Mouse (Mus musculus) CH12.LX (cell line): ENCODE results near the gene Zfp945. TPM values are rescaled to one million over a fixed set of nuclear protein-coding genes. Genes with fewer than 3 reads are reported as not detected.

Experiments
- DNase-seq: peaks from one replicate; pipeline ENCODE4 v3.0.0-alpha.2; 2013; ENCODE audit errors: extremely low read depth
- H3K27ac ChIP-seq: 2 replicates; pipeline ENCODE4 v1.5.1; 2012; ENCODE audit warnings: low read depth, mild to moderate bottlenecking, control low read depth, moderate library complexity; ENCODE audit not compliant: insufficient read depth
- H3K27me3 ChIP-seq: replicated peaks from 2 replicates; pipeline ENCODE3; 2012; ENCODE audit warnings: inconsistent platforms
- H3K36me3 ChIP-seq, 2 experiments: replicated peaks in 1 of 2; 2 replicates each; pipeline versions ENCODE3 to v1.6.1; 2012; ENCODE audit warnings: inconsistent platforms in 1 of 2, low read length in 1 of 2, mild to moderate bottlenecking in 1 of 2, mixed read lengths in 1 of 2, moderate library complexity in 1 of 2; ENCODE audit not compliant: control insufficient read depth in 1 of 2, insufficient read depth in 1 of 2
- H3K4me1 ChIP-seq, 2 experiments: 2 replicates each; pipeline ENCODE4 v1.6.1; 2012; ENCODE audit warnings: inconsistent platforms in 1 of 2, moderate library complexity in 1 of 2; ENCODE audit not compliant: insufficient read depth in 2 of 2, control insufficient read depth in 1 of 2
- H3K4me2 ChIP-seq: 2 replicates; pipeline ENCODE4 v1.6.1; 2012; ENCODE audit warnings: low read depth, mild to moderate bottlenecking, control low read depth; ENCODE audit not compliant: poor library complexity, insufficient read depth, severe bottlenecking
- H3K4me3 ChIP-seq, 3 experiments: fragments of 150-350 bp in 1 of 3; sonication (generic) in 1 of 3; replicated peaks in 1 of 3; 2 replicates each; pipeline versions ENCODE3 to v1.5.1; 2011 to 2012; ENCODE audit warnings: low read depth in 2 of 3, low read length in 2 of 3, mild to moderate bottlenecking in 2 of 3, moderate library complexity in 2 of 3, control low read depth in 1 of 3, improper control_type of control experiment in 1 of 3, inconsistent platforms in 1 of 3, mixed read lengths in 1 of 3; ENCODE audit not compliant: poor library complexity in 1 of 3
- H3K79me2 ChIP-seq: replicated peaks from 2 replicates; pipeline ENCODE4 v1.6.1; 2012; ENCODE audit warnings: mild to moderate bottlenecking, moderate library complexity; ENCODE audit not compliant: control insufficient read depth, poor library complexity, insufficient read depth, severe bottlenecking; ENCODE audit errors: extremely low read depth
- H3K9ac ChIP-seq: 2 replicates; pipeline ENCODE4 v1.6.1; 2012; ENCODE audit warnings: low read depth, mild to moderate bottlenecking, control low read depth, moderate library complexity; ENCODE audit not compliant: insufficient read depth
- H3K9me3 ChIP-seq: replicated peaks from 2 replicates; pipeline ENCODE3; 2012; ENCODE audit warnings: low read length, inconsistent platforms, mixed read lengths
- BHLHE40 ChIP-seq: IDR thresholded peaks from 2 replicates; pipeline ENCODE4 v1.6.1; 2011; ENCODE audit warnings: mild to moderate bottlenecking, low read depth, low read length, improper control_type of control experiment
- CHD1 ChIP-seq: IDR thresholded peaks from 2 replicates; pipeline ENCODE4 v1.6.1; 2012; ENCODE audit warnings: low read depth, low read length, improper control_type of control experiment, inconsistent platforms
- CHD2 ChIP-seq: IDR thresholded peaks from 2 replicates; pipeline ENCODE4 v1.6.1; 2011; ENCODE audit warnings: low read length, improper control_type of control experiment
- CTCF ChIP-seq, 2 experiments: IDR thresholded peaks in 1 of 2; conservative IDR thresholded peaks in 1 of 2; 2 replicates each; pipeline ENCODE4 v1.5.1; 2011 to 2012; ENCODE audit warnings: low read depth in 2 of 2, low read length in 2 of 2, improper control_type of control experiment in 1 of 2, inconsistent platforms in 1 of 2, mild to moderate bottlenecking in 1 of 2, moderate library complexity in 1 of 2
- E2F4 ChIP-seq: IDR thresholded peaks from 2 replicates; pipeline ENCODE4 v1.6.1; 2011; ENCODE audit warnings: low read depth, low read length, improper control_type of control experiment; ENCODE audit not compliant: insufficient replicate concordance
- ELF1 ChIP-seq: IDR thresholded peaks from 2 replicates; pipeline ENCODE4 v1.6.1; 2014; ENCODE audit warnings: low read depth, mild to moderate bottlenecking, inconsistent platforms, low read length, improper control_type of control experiment
- EP300 ChIP-seq: IDR thresholded peaks from 2 replicates; pipeline ENCODE4 v1.6.1; 2011; ENCODE audit warnings: low read length, improper control_type of control experiment
- GABPA ChIP-seq: IDR thresholded peaks from 2 replicates; pipeline ENCODE4 v1.6.1; 2012; ENCODE audit warnings: low read depth, low read length, improper control_type of control experiment, inconsistent platforms; ENCODE audit not compliant: insufficient replicate concordance
- HCFC1 ChIP-seq: IDR thresholded peaks from 2 replicates; pipeline ENCODE4 v1.6.1; 2012; ENCODE audit warnings: low read depth, mild to moderate bottlenecking, inconsistent platforms, low read length, improper control_type of control experiment
- IRF4 ChIP-seq: IDR thresholded peaks from 2 replicates; pipeline ENCODE4 v1.6.1; 2014; ENCODE audit warnings: low read depth, mild to moderate bottlenecking, inconsistent platforms, low read length, improper control_type of control experiment
- JUN ChIP-seq: IDR thresholded peaks from 2 replicates; pipeline ENCODE4 v1.6.1; 2011; ENCODE audit warnings: low read depth, mild to moderate bottlenecking, low read length, improper control_type of control experiment, moderate library complexity; ENCODE audit not compliant: insufficient read depth
- JUND ChIP-seq: conservative IDR thresholded peaks from 2 replicates; pipeline ENCODE4 v1.6.1; 2011; ENCODE audit warnings: low read depth, low read length, improper control_type of control experiment
- KAT2A ChIP-seq: IDR thresholded peaks from 2 replicates; pipeline ENCODE4 v1.6.1; 2012; ENCODE audit warnings: low read length, improper control_type of control experiment, inconsistent platforms; ENCODE audit not compliant: insufficient replicate concordance
- MAX ChIP-seq: IDR thresholded peaks from 2 replicates; pipeline ENCODE4 v1.6.1; 2011; ENCODE audit warnings: low read length, improper control_type of control experiment
- MAZ ChIP-seq: IDR thresholded peaks from 2 replicates; pipeline ENCODE4 v1.6.1; 2012; ENCODE audit warnings: low read depth, mild to moderate bottlenecking, inconsistent platforms, low read length, improper control_type of control experiment, moderate library complexity
- MEF2A ChIP-seq: IDR thresholded peaks from 2 replicates; pipeline ENCODE4 v1.6.1; 2014; ENCODE audit warnings: low read depth, mild to moderate bottlenecking, inconsistent platforms, low read length, improper control_type of control experiment, borderline replicate concordance
- MYC ChIP-seq: IDR thresholded peaks from 2 replicates; pipeline ENCODE4 v1.6.1; 2011; ENCODE audit warnings: low read depth, mild to moderate bottlenecking, improper control_type of control experiment, low read length
- NELFE ChIP-seq: IDR thresholded peaks from 2 replicates; pipeline ENCODE4 v1.6.1; 2011; ENCODE audit warnings: low read depth, low read length, improper control_type of control experiment
- NRF1 ChIP-seq: IDR thresholded peaks from 2 replicates; pipeline ENCODE4 v1.6.1; 2014; ENCODE audit warnings: low read depth, mild to moderate bottlenecking, inconsistent platforms, low read length, improper control_type of control experiment, moderate library complexity
- PAX5 ChIP-seq: IDR thresholded peaks from 2 replicates; pipeline ENCODE4 v1.6.1; 2012; ENCODE audit warnings: low read length, inconsistent platforms, mixed read lengths
- POLR2A ChIP-seq: IDR thresholded peaks from 2 replicates; pipeline ENCODE4 v1.6.1; 2011; ENCODE audit warnings: low read depth, mild to moderate bottlenecking, improper control_type of control experiment, low read length
- POLR2AphosphoS2 ChIP-seq: IDR thresholded peaks from 2 replicates; pipeline ENCODE4 v1.6.1; 2011; ENCODE audit warnings: low read depth, low read length, improper control_type of control experiment
- RCOR1 ChIP-seq: conservative IDR thresholded peaks from 2 replicates; pipeline ENCODE4 v1.6.1; 2012; ENCODE audit warnings: low read depth, mild to moderate bottlenecking, inconsistent platforms, low read length, improper control_type of control experiment
- SIN3A ChIP-seq: IDR thresholded peaks from 2 replicates; pipeline ENCODE4 v1.6.1; 2012; ENCODE audit warnings: low read length, improper control_type of control experiment, inconsistent platforms
- SMC3 ChIP-seq: IDR thresholded peaks from 2 replicates; pipeline ENCODE4 v1.6.1; 2011; ENCODE audit warnings: low read depth, low read length, improper control_type of control experiment
- TBP ChIP-seq: conservative IDR thresholded peaks from 2 replicates; pipeline ENCODE4 v1.6.1; 2011; ENCODE audit warnings: low read depth, low read length, improper control_type of control experiment
- TCF12 ChIP-seq: IDR thresholded peaks from 2 replicates; pipeline ENCODE4 v1.6.1; 2014; ENCODE audit warnings: low read depth, mild to moderate bottlenecking, inconsistent platforms, low read length, improper control_type of control experiment
- UBTF ChIP-seq: IDR thresholded peaks from 2 replicates; pipeline ENCODE4 v1.6.1; 2012; ENCODE audit warnings: low read depth, mild to moderate bottlenecking, inconsistent platforms, low read length, improper control_type of control experiment, moderate library complexity
- USF1 ChIP-seq: IDR thresholded peaks from 2 replicates; pipeline ENCODE4 v1.6.1; 2014; ENCODE audit warnings: low read depth, mild to moderate bottlenecking, inconsistent platforms, low read length, improper control_type of control experiment
- USF2 ChIP-seq: conservative IDR thresholded peaks from 2 replicates; pipeline ENCODE4 v1.6.1; 2011; ENCODE audit warnings: low read depth, low read length, improper control_type of control experiment
- ZC3H11A ChIP-seq: IDR thresholded peaks from 2 replicates; pipeline ENCODE4 v1.6.1; 2012; ENCODE audit warnings: low read depth, mild to moderate bottlenecking, inconsistent platforms, low read length, improper control_type of control experiment
- ZKSCAN1 ChIP-seq: IDR thresholded peaks from 2 replicates; pipeline ENCODE4 v1.6.1; 2012; ENCODE audit warnings: low read depth, inconsistent platforms, low read length, improper control_type of control experiment, borderline replicate concordance
- ZMIZ1 ChIP-seq: IDR thresholded peaks from 2 replicates; pipeline ENCODE4 v1.6.1; 2012; ENCODE audit warnings: low read depth, mild to moderate bottlenecking, inconsistent platforms, low read length, improper control_type of control experiment
- ZNF384 ChIP-seq: IDR thresholded peaks from 2 replicates; pipeline ENCODE4 v1.6.1; 2012; ENCODE audit warnings: low read depth, low read length, improper control_type of control experiment, inconsistent platforms
- dilution Hi-C: fragments of 300-500 bp; cut with MboI; formaldehyde crosslinking; loops from 2 replicates; pipeline ENCODE4 v1.14.3; 2020; ENCODE audit warnings: low sequenced_read_pairs; ENCODE audit not compliant: extremely low pct_unique_long_range_greater_than_20kb, extremely low pct_ligation_motif_present
- in situ Hi-C: fragments of 300-500 bp; cut with MboI; formaldehyde crosslinking; loops from 3 replicates; pipeline ENCODE4 v1.14.3; 2019; ENCODE audit warnings: low sequenced_read_pairs, low pct_ligation_motif_present, low pct_unique_long_range_greater_than_20kb, mixed read lengths
- polyA plus RNA-seq: library from polyadenylated mRNA; unstranded; fragments of >175 nt; gene quantifications from 2 replicates; pipeline ENCODE4 v1.2.1, GENCODE M21; 2012; ENCODE audit warnings: low read depth; ENCODE audit not compliant: insufficient read length
- total RNA-seq, 2 experiments: library from RNA; depleted of rRNA; stranded (reverse); fragments of 300-350 nt in 1 of 2; fragments of >200 nt in 1 of 2; gene quantifications; 2 replicates each; pipeline ENCODE4 v1.2.3; 2012 to 2014

Gene Zfp945
- total and polyA plus RNA-seq, 3 experiments: 4.7 to 8.1 (median 6.0) TPM

DNA sequence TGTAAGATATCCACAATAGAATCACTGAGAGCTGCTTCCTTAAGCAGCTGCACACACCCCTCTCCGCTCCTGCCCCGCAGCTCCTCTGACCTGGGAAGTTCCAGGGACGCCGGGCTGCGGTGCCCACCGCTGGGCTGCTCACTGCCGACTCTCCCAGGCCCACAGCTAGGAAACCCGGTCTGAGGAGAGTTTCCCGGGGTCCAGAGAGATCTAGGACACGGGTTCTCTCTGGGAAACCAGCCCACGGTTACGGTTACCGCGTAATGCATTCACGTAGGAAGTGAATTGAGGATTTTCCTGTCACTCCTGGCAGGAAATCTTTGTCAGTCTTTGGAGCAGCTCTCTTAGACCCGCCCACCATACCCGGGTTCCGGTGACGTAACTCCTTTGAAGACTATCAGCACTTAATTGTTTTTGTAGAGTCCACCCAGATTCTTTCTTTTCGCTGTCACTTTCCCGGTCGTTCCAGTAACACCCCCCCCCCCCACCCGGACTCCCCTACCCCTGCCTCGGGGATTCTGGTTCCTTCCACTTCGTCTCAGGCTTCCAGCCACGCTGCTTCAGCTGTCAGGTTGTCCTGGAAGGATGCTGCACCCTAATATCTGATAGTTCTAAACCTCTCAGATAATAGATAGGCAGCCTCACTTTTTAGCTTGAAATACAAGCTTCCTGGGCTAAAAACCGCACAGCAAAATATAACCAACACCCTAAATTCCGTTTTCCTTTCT, 49.3 kb downstream of the Zfp945 start:
- Histone ChIP-seq H3K9ac (peak overlapping the region; percentile 88), H3K36me3 (peaks cover 2 to 3% of the 10 kb centered on the region in 2 experiments), H3K4me1 (no peaks in the 10 kb centered on the region), H3K79me2 (no peaks in the 10 kb centered on the region), H3K9me3 (no peaks in the 10 kb centered on the region), H3K4me2 (peak overlapping the region; percentile 25; the same call in 1 of the 2 replicates), H3K27ac (no peak overlapping the region), H3K27me3 (no peaks in the 10 kb centered on the region), H3K4me3 (peak overlapping the region; percentile 56 to 61 (median 56))
- dilution Hi-C loops (no loop called here), in situ Hi-C loops (loop anchor here (10.0 kb wide), 1 partner anchor 47 kb away; the partner anchor contains the start of gene Zfp945)
- TF ChIP-seq E2F4 (no peak), ZNF384 (no peak), CTCF (conservative IDR thresholded peaks at IDR 0.05 in 1 of 2, IDR thresholded peaks at IDR 0.05 in 1 of 2; ENCODE audit: low read depth in 2 of 2, low read length in 2 of 2) (no peak), HCFC1 (0 out of 2 replicates have a peak, but pooled peaks have one; percentile 27), CHD2 (no peak), MEF2A (no peak), SMC3 (no peak), NELFE (no peak), NRF1 (no peak), TBP (no peak), SIN3A (peak; percentile 41; the same call in 1 of the 2 replicates), TCF12 (no peak), KAT2A (no peak), PAX5 (no peak), ZMIZ1 (no peak), USF1 (no peak), JUN (no peak), CHD1 (no peak), USF2 (no peak), MAX (no peak), JUND (no peak), POLR2AphosphoS2 (no peak), ZKSCAN1 (no peak), MAZ (no peak), EP300 (no peak), ELF1 (peak; percentile 24; the same call in 1 of the 2 replicates), POLR2A (peak; percentile 28; the same call in 1 of the 2 replicates), UBTF (no peak), ZC3H11A (no peak), RCOR1 (no peak), MYC (no peak), IRF4 (no peak), BHLHE40 (no peak), GABPA (no peak)
- DNase-seq: peak; percentile 37
